Mouse (Mus musculus) forebrain, embryonic 12.5 days (tissue): ENCODE measurements around the gene Brip1. TPM values are rescaled to one million over a fixed set of nuclear protein-coding genes. Genes with fewer than 3 reads are reported as not detected.

Source experiments
- ATAC-seq: fragments of 200-750 bp; cut with Nextera tagmentation; 2 replicates; pipeline ENCODE4 v1.8.0; 2017; ENCODE audit warnings: moderate TSS enrichment; ENCODE audit not compliant: low FRiP score
- H3K27ac ChIP-seq: fragments of 300-500 bp; sonication (generic); 2 replicates; pipeline ENCODE4 v1.5.1; 2016; ENCODE audit warnings: mild to moderate bottlenecking
- H3K27me3 ChIP-seq: fragments of 300-500 bp; sonication (generic); 2 replicates; pipeline ENCODE4 v1.6.1; 2016; ENCODE audit warnings: mild to moderate bottlenecking
- H3K36me3 ChIP-seq: fragments of 300-500 bp; sonication (generic); replicated peaks from 2 replicates; pipeline ENCODE4 v1.6.1; 2016; ENCODE audit warnings: mild to moderate bottlenecking
- H3K4me1 ChIP-seq: fragments of 300-500 bp; sonication (generic); 2 replicates; pipeline ENCODE4 v1.6.1; 2016
- H3K4me2 ChIP-seq: fragments of 300-500 bp; sonication (generic); 2 replicates; pipeline ENCODE4 v1.6.1; 2016; ENCODE audit warnings: mild to moderate bottlenecking, moderate library complexity
- H3K4me3 ChIP-seq: fragments of 300-500 bp; sonication (generic); replicated peaks from 2 replicates; pipeline ENCODE4 v1.5.1; 2016; ENCODE audit warnings: mild to moderate bottlenecking
- H3K9ac ChIP-seq: fragments of 300-500 bp; sonication (generic); 2 replicates; pipeline ENCODE4 v1.6.1; 2016; ENCODE audit warnings: mild to moderate bottlenecking
- H3K9me3 ChIP-seq: fragments of 300-500 bp; sonication (generic); 2 replicates; pipeline ENCODE4 v1.6.1; 2016
- WGBS: fragments of 180-500 bp; shearing (Covaris S2); methylation state at CpG from one replicate; pipeline ENCODE4 v1.1.7; 2016; 5-methylcytosine and 5-hydroxymethylcytosine counted together
- polyA plus RNA-seq: library from polyadenylated mRNA; unstranded; fragments of >200 nt; fragmentation: Nextera tagmentation; extraction: Ambion mirVana; gene quantifications from 2 replicates; pipeline ENCODE4 v1.2.1, GENCODE M21; 2016

Brip1 gene
- polyA plus RNA-seq, 1 experiment from 2014 or later: 9.3 TPM

- Histone ChIP-seq H3K4me3 (no peak overlapping the region), H3K4me2 (no peak overlapping the region)
- 71% methylated on average over 2 of the region's 2 CpGs for WGBS
Measured at GRCm38 (mm10) chr11:86099341-86099740, 101.7 kb downstream of the Brip1 start.

GRCm38 (mm10) chr11:86088815-86089214, 112.2 kb downstream of the Brip1 start:
- no peaks in the 10 kb centered on the region for H3K27me3 ChIP-seq
- no peak for ATAC-seq
- no peak overlapping the region for H3K27ac ChIP-seq
- H3K36me3 ChIP-seq: no peaks in the 10 kb centered on the region
- no peak overlapping the region for H3K9ac ChIP-seq
- H3K4me1 ChIP-seq: no peaks in the 10 kb centered on the region
- H3K9me3 ChIP-seq: no peaks in the 10 kb centered on the region
- H3K4me2 ChIP-seq: no peak overlapping the region
- no peak overlapping the region for H3K4me3 ChIP-seq

More at GRCm38 (mm10) chr11:86099341-86099740, 101.7 kb downstream of the Brip1 start:
- H3K4me1 ChIP-seq: no peaks in the 10 kb centered on the region
- no peak overlapping the region for H3K27ac ChIP-seq
- no peak overlapping the region for H3K9ac ChIP-seq
- H3K9me3 ChIP-seq: no peaks in the 10 kb centered on the region
- ATAC-seq: no peak
- no peaks in the 10 kb centered on the region for H3K27me3 ChIP-seq
- H3K36me3 ChIP-seq: peaks cover 4% of the 10 kb centered on the region; the same call in 1 of the 2 replicates

- H3K27ac ChIP-seq: no peak overlapping the region
- 88% methylated on average over 4 of the region's 4 CpGs for WGBS
Measured at GRCm38 (mm10) chr11:86084522-86084921, 116.5 kb downstream of the Brip1 start.

GRCm38 (mm10) chr11:86078025-86078424, 123.0 kb downstream of the Brip1 start:
- Histone ChIP-seq H3K4me2 (no peak overlapping the region), H3K4me3 (no peak overlapping the region), H3K27me3 (no peaks in the 10 kb centered on the region), H3K9ac (no peak overlapping the region), H3K4me1 (no peaks in the 10 kb centered on the region), H3K9me3 (peaks cover 3% of the 10 kb centered on the region; the same call in 1 of the 2 replicates), H3K36me3 (peaks cover 7% of the 10 kb centered on the region; the same call in 1 of the 2 replicates), H3K27ac (no peak overlapping the region)
- 93% methylated on average over 8 of the region's 8 CpGs for WGBS
- no peak for ATAC-seq

More at GRCm38 (mm10) chr11:86084522-86084921, 116.5 kb downstream of the Brip1 start:
- Histone ChIP-seq H3K9me3 (no peaks in the 10 kb centered on the region), H3K9ac (no peak overlapping the region), H3K4me2 (no peak overlapping the region), H3K4me3 (no peak overlapping the region), H3K4me1 (no peaks in the 10 kb centered on the region), H3K36me3 (no peaks in the 10 kb centered on the region), H3K27me3 (no peaks in the 10 kb centered on the region)
- no peak for ATAC-seq

GRCm38 (mm10) chr11:86076966-86077365, 124.0 kb downstream of the Brip1 start:
- Histone ChIP-seq H3K27ac (no peak overlapping the region), H3K9me3 (peaks cover 3% of the 10 kb centered on the region; the same call in 1 of the 2 replicates), H3K4me1 (no peaks in the 10 kb centered on the region), H3K36me3 (peaks cover 7% of the 10 kb centered on the region), H3K4me3 (no peak overlapping the region), H3K9ac (no peak overlapping the region), H3K27me3 (no peaks in the 10 kb centered on the region), H3K4me2 (no peak overlapping the region)
- ATAC-seq: no peak
- WGBS: 94% methylated on average over 7 of the region's 7 CpGs

- no peaks in the 10 kb centered on the region for H3K27me3 ChIP-seq
- H3K4me2 ChIP-seq: no peak overlapping the region
- no peak overlapping the region for H3K27ac ChIP-seq
- H3K4me3 ChIP-seq: no peak overlapping the region
- WGBS: 96% methylated on average over 5 of the region's 5 CpGs
- H3K9ac ChIP-seq: no peak overlapping the region
- no peaks in the 10 kb centered on the region for H3K4me1 ChIP-seq
- ATAC-seq: no peak
- peaks cover 7% of the 10 kb centered on the region for H3K36me3 ChIP-seq
- H3K9me3 ChIP-seq: peaks cover 3% of the 10 kb centered on the region; the same call in 1 of the 2 replicates
Measured at GRCm38 (mm10) chr11:86076403-86076802, 124.6 kb downstream of the Brip1 start.

- Histone ChIP-seq H3K36me3 (peaks cover 7% of the 10 kb centered on the region), H3K4me2 (no peak overlapping the region), H3K9me3 (peaks cover 3% of the 10 kb centered on the region; the same call in 1 of the 2 replicates), H3K4me3 (no peak overlapping the region), H3K4me1 (no peaks in the 10 kb centered on the region), H3K9ac (no peak overlapping the region), H3K27ac (no peak overlapping the region), H3K27me3 (no peaks in the 10 kb centered on the region)
- ATAC-seq: no peak
- WGBS: 74% methylated on average over 1 of the region's 1 CpGs
Measured at GRCm38 (mm10) chr11:86075371-86075770, 125.6 kb downstream of the Brip1 start.

- H3K27me3 ChIP-seq: no peaks in the 10 kb centered on the region
- H3K4me2 ChIP-seq: no peak overlapping the region
- H3K36me3 ChIP-seq: peaks cover 2% of the 10 kb centered on the region
- H3K27ac ChIP-seq: no peak overlapping the region
- ATAC-seq: no peak
- H3K9ac ChIP-seq: no peak overlapping the region
- H3K4me3 ChIP-seq: no peak overlapping the region
- no peaks in the 10 kb centered on the region for H3K9me3 ChIP-seq
- WGBS: 65% methylated on average over 6 of the region's 6 CpGs
- no peaks in the 10 kb centered on the region for H3K4me1 ChIP-seq
Measured at GRCm38 (mm10) chr11:86068651-86069050, 132.3 kb downstream of the Brip1 start.

- peaks cover 6% of the 10 kb centered on the region for H3K36me3 ChIP-seq
- H3K9ac ChIP-seq: no peak overlapping the region
- H3K4me2 ChIP-seq: no peak overlapping the region
- ATAC-seq: no peak
- H3K4me1 ChIP-seq: no peaks in the 10 kb centered on the region
- H3K27ac ChIP-seq: no peak overlapping the region
- H3K4me3 ChIP-seq: no peak overlapping the region
- 72% methylated on average over 8 of the region's 8 CpGs for WGBS
- no peaks in the 10 kb centered on the region for H3K9me3 ChIP-seq
- no peaks in the 10 kb centered on the region for H3K27me3 ChIP-seq
Measured at GRCm38 (mm10) chr11:86067154-86067553, 133.8 kb downstream of the Brip1 start.

- Histone ChIP-seq H3K9me3 (no peaks in the 10 kb centered on the region), H3K4me2 (no peak overlapping the region), H3K4me3 (no peak overlapping the region), H3K36me3 (peaks cover 9% of the 10 kb centered on the region), H3K4me1 (no peaks in the 10 kb centered on the region), H3K27ac (no peak overlapping the region), H3K27me3 (no peaks in the 10 kb centered on the region), H3K9ac (no peak overlapping the region)
- 86% methylated on average over 5 of the region's 5 CpGs for WGBS
- no peak for ATAC-seq
Measured at GRCm38 (mm10) chr11:86064881-86065280, 136.1 kb downstream of the Brip1 start.

GRCm38 (mm10) chr11:86061243-86061642, 139.8 kb downstream of the Brip1 start:
- no peak for ATAC-seq
- Histone ChIP-seq H3K36me3 (peaks cover 9% of the 10 kb centered on the region), H3K9ac (no peak overlapping the region), H3K27me3 (no peaks in the 10 kb centered on the region), H3K9me3 (no peaks in the 10 kb centered on the region), H3K27ac (no peak overlapping the region), H3K4me3 (no peak overlapping the region), H3K4me2 (no peak overlapping the region), H3K4me1 (no peaks in the 10 kb centered on the region)
- WGBS: 73% methylated on average over 8 of the region's 8 CpGs

- ATAC-seq: no peak
- no peaks in the 10 kb centered on the region for H3K4me1 ChIP-seq
- H3K36me3 ChIP-seq: peaks cover 9% of the 10 kb centered on the region
- 85% methylated on average over 4 of the region's 4 CpGs for WGBS
- no peaks in the 10 kb centered on the region for H3K27me3 ChIP-seq
- H3K4me2 ChIP-seq: no peak overlapping the region
- no peak overlapping the region for H3K9ac ChIP-seq
- H3K9me3 ChIP-seq: no peaks in the 10 kb centered on the region
- no peak overlapping the region for H3K27ac ChIP-seq
- H3K4me3 ChIP-seq: no peak overlapping the region
Measured at GRCm38 (mm10) chr11:86059123-86059522, 141.9 kb downstream of the Brip1 start.

GRCm38 (mm10) chr11:86055806-86056205, 145.2 kb downstream of the Brip1 start:
- peaks cover 7% of the 10 kb centered on the region for H3K4me1 ChIP-seq
- no peak overlapping the region for H3K9ac ChIP-seq
- no peak overlapping the region for H3K4me2 ChIP-seq
- no peaks in the 10 kb centered on the region for H3K27me3 ChIP-seq
- H3K36me3 ChIP-seq: no peaks in the 10 kb centered on the region
- 71% methylated on average over 7 of the region's 7 CpGs for WGBS
- no peak overlapping the region for H3K27ac ChIP-seq
- no peaks in the 10 kb centered on the region for H3K9me3 ChIP-seq
- no peak overlapping the region for H3K4me3 ChIP-seq
- ATAC-seq: no peak
